17 mouse cellular contexts compared by ENCODE assay signal in the genomic region with DNA sequence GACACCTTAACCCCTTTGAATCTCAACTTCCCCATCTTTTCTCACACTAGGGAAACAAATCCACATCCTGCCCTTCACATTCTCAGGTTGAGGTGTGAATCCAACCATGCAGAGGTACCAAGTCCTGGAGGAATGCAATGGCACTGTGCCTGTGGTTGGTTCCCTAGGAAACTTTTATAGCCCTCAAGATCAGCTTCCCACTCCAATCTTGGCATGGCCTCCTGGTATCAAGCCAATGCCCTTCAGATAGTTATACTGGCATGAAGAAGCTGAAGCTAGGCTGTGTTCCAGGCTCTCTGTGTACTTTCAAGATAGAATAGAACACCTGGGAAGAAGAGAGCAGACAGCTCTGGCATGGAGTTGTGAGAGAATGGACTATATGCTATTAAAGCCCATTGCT. TPM values are rescaled to one million over a fixed set of nuclear protein-coding genes. Genes with fewer than 3 reads are reported as not detected.
DNase-seq lines count a peak whose midpoint lies in the region; ATAC-seq and TF ChIP-seq lines count a peak whose summit lies in the region.
"Had no signal": no experiment of that assay in that cellular context is flagged by ENCODE, and none has a peak within 500 bp of the region (broad histone marks: within the 10 kb centered on the region; RNA-seq: fewer than 3 reads in every experiment).

No protein-coding gene starts in this region.

- H3K9ac ChIP-seq in kidney, embryonic 15.5 days: no peak overlapping the region
- H3K9ac ChIP-seq in forebrain, embryonic 12.5 days: no peak overlapping the region
- H3K9ac ChIP-seq in forebrain, embryonic 11.5 days (ENCODE audit: low read length): no peak overlapping the region
- H3K9ac ChIP-seq: liver, embryonic 15.5 days; midbrain, embryonic 15.5 days had no signal

- H3K36me3 ChIP-seq in kidney, embryonic 15.5 days: no peaks in the 10 kb centered on the region
- H3K36me3 ChIP-seq in forebrain, embryonic 12.5 days (replicated peaks): no peaks in the 10 kb centered on the region
- H3K36me3 ChIP-seq in forebrain, embryonic 11.5 days (ENCODE audit: control insufficient read depth, insufficient read depth, low read length): no peaks in the 10 kb centered on the region
- H3K36me3 ChIP-seq: forebrain, embryonic 10.5 days; hindbrain, embryonic 10.5 days; liver, embryonic 15.5 days; midbrain, embryonic 15.5 days had no signal

- H3K4me1 ChIP-seq in kidney, embryonic 15.5 days: no peaks in the 10 kb centered on the region
- H3K4me1 ChIP-seq in forebrain, embryonic 12.5 days: no peaks in the 10 kb centered on the region
- H3K4me1 ChIP-seq in forebrain, embryonic 11.5 days (replicated peaks; ENCODE audit: control insufficient read depth, insufficient read depth, low read length): no peaks in the 10 kb centered on the region
- H3K4me1 ChIP-seq: forebrain, embryonic 10.5 days; hindbrain, embryonic 10.5 days; liver, embryonic 15.5 days; midbrain, embryonic 15.5 days had no signal

- H3K9me3 ChIP-seq in kidney, embryonic 15.5 days (replicated peaks): no peaks in the 10 kb centered on the region
- no peaks in the 10 kb centered on the region for H3K9me3 ChIP-seq in forebrain, embryonic 12.5 days
- no peaks in the 10 kb centered on the region for H3K9me3 ChIP-seq in forebrain, embryonic 11.5 days (ENCODE audit: control insufficient read depth, low read length)
- H3K9me3 ChIP-seq: forebrain, embryonic 10.5 days; hindbrain, embryonic 10.5 days; liver, embryonic 15.5 days; midbrain, embryonic 15.5 days had no signal

- TF ChIP-seq POLR2A in brain, embryonic 14.5 days (IDR thresholded peaks at IDR 0.05; ENCODE audit: borderline replicate concordance, extremely low read depth, insufficient read depth, insufficient read length, poor library complexity, severe bottlenecking): no peak

- TF ChIP-seq CTCF in brain, embryonic 14.5 days (IDR thresholded peaks at IDR 0.05; ENCODE audit: borderline replicate concordance, extremely low read depth, insufficient read depth, insufficient read length): no peak

- no peaks in the 10 kb centered on the region for H3K27me3 ChIP-seq in kidney, embryonic 15.5 days
- H3K27me3 ChIP-seq in forebrain, embryonic 12.5 days: no peaks in the 10 kb centered on the region
- no peaks in the 10 kb centered on the region for H3K27me3 ChIP-seq in forebrain, embryonic 11.5 days (ENCODE audit: control insufficient read depth, insufficient read depth, low read length)
- H3K27me3 ChIP-seq: liver, embryonic 15.5 days; midbrain, embryonic 15.5 days had no signal

- no peak overlapping the region for H3K27ac ChIP-seq in kidney, embryonic 15.5 days
- H3K27ac ChIP-seq in forebrain, embryonic 12.5 days: no peak overlapping the region
- no peak overlapping the region for H3K27ac ChIP-seq in forebrain, embryonic 11.5 days (ENCODE audit: low read depth, low read length)
- H3K27ac ChIP-seq: forebrain, embryonic 10.5 days; hindbrain, embryonic 10.5 days; kidney, postnatal 0 days; liver, embryonic 15.5 days; midbrain, embryonic 15.5 days had no signal

- DNase-seq in kidney, adult 18-20 months: peak; percentile 84
- DNase-seq in brain, embryonic 14.5 days (ENCODE audit: low read depth): peak; percentile 11
- DNase-seq in fat pad, adult 2 months (ENCODE audit: extremely low read depth, low read depth, low spot score): peak; percentile 93
- DNase-seq in lung, adult 18-20 months: peak; percentile 92 to 95
- DNase-seq in frontal cortex, postnatal 14 days (ENCODE audit: low spot score in 2 of 2): no peak
- DNase-seq in forebrain, embryonic 11.5 days (ENCODE audit: low spot score): no peak
- DNase-seq: adrenal gland, adult 8-10 months; cerebellum, adult 18-20 months; thymus, adult 2 months had no signal

- ATAC-seq in kidney, embryonic 15.5 days (replicated peaks; ENCODE audit: low FRiP score): no peak
- no peak for ATAC-seq in forebrain, embryonic 12.5 days (ENCODE audit: low FRiP score)
- no peak for ATAC-seq in forebrain, embryonic 11.5 days (replicated peaks; ENCODE audit: low FRiP score)
- ATAC-seq: midbrain, embryonic 15.5 days had no signal

- no peak overlapping the region for H3K4me2 ChIP-seq in kidney, embryonic 15.5 days
- H3K4me2 ChIP-seq in forebrain, embryonic 12.5 days: no peak overlapping the region
- H3K4me2 ChIP-seq in forebrain, embryonic 11.5 days (ENCODE audit: low read depth, low read length, severe bottlenecking): no peak overlapping the region
- H3K4me2 ChIP-seq: liver, embryonic 15.5 days; midbrain, embryonic 15.5 days had no signal

- H3K4me3 ChIP-seq in kidney, embryonic 15.5 days (replicated peaks): no peak overlapping the region
- no peak overlapping the region for H3K4me3 ChIP-seq in forebrain, embryonic 12.5 days (replicated peaks)
- H3K4me3 ChIP-seq in forebrain, embryonic 11.5 days (ENCODE audit: low read depth, low read length): no peak overlapping the region
- H3K4me3 ChIP-seq: forebrain, embryonic 10.5 days; hindbrain, embryonic 10.5 days; liver, embryonic 15.5 days; midbrain, embryonic 15.5 days had no signal

RNA-seq across cellular contexts. Expression of gene Cyp4b1, which starts 2.2 kb away (rescaled TPM):
- polyA plus RNA-seq in kidney, embryonic 15.5 days (2015; fragmentation: Nextera tagmentation; extraction: Ambion mirVana): 5.6 and 6.2 TPM in 2 replicates
- 0.72 and 0.89 TPM in 2 replicates for polyA plus RNA-seq in brain, embryonic 14.5 days (2012; rRNA removed)
- 0.17 and 0.28 TPM in 2 replicates for polyA plus RNA-seq in forebrain, embryonic 12.5 days (2016; fragmentation: Nextera tagmentation; extraction: Ambion mirVana)
- polyA plus RNA-seq in forebrain, embryonic 11.5 days (2014; fragmentation: Nextera tagmentation; extraction: Ambion mirVana): not detected in 2 replicates
- polyA plus RNA-seq: forebrain, embryonic 10.5 days had no signal

RNA-seq across cellular contexts. Expression of gene Cyp4a32, which starts 44.6 kb away (rescaled TPM):
- 0.26 TPM in 1 of 2 replicates, not detected in the other for polyA plus RNA-seq in kidney, embryonic 15.5 days (2015; fragmentation: Nextera tagmentation; extraction: Ambion mirVana)
- not detected in 2 replicates for polyA plus RNA-seq in brain, embryonic 14.5 days (2012; rRNA removed)
- polyA plus RNA-seq in forebrain, embryonic 12.5 days (2016; fragmentation: Nextera tagmentation; extraction: Ambion mirVana): not detected in 2 replicates
- not detected in 2 replicates for polyA plus RNA-seq in forebrain, embryonic 11.5 days (2014; fragmentation: Nextera tagmentation; extraction: Ambion mirVana)
- polyA plus RNA-seq: forebrain, embryonic 10.5 days; hindbrain, embryonic 10.5 days; liver, embryonic 15.5 days; midbrain, embryonic 15.5 days; spleen, adult 2 months; thymus, adult 2 months had no signal

Comparison
In these comparisons a context has a peak if more than half of its experiments do, and no peak if none do; other contexts are left out.
1. DNase-seq: peak in kidney, adult 18-20 months (single experiment), brain, embryonic 14.5 days (single experiment), fat pad, adult 2 months (single experiment) and lung, adult 18-20 months (2 of 2); none in frontal cortex, postnatal 14 days (0 of 2) and forebrain, embryonic 11.5 days (single experiment).